ENCODE assay signal across 24 mouse cellular contexts in the genomic region with DNA sequence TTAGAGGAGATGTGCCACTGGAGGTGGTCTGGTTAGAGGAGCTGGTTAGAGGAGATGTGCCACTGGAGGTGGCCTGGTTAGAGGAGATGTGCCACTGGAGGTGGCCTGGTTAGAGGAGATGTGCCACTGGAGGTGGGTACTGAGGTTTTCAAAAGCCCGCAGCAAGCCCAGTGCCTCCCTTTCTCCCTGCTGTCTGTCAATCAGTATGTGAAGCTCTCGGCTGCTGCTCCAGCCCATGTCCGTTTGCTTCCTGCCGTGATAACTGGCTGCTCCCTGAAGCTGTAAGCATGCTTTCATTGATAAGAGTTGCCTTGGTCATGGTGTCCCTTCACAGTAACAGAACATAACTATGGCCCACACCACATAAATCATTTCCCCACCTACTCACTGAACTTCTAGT. TPM values are rescaled to one million over a fixed set of nuclear protein-coding genes. Genes with fewer than 3 reads are reported as not detected.
DNase-seq lines count a peak whose midpoint lies in the region; ATAC-seq and TF ChIP-seq lines count a peak whose summit lies in the region.
"Had no signal": no experiment of that assay in that cellular context is flagged by ENCODE, and none has a peak within 500 bp of the region (broad histone marks: within the 10 kb centered on the region; RNA-seq: fewer than 3 reads in every experiment).

No protein-coding gene starts in this region.

- H3K27me3 ChIP-seq in liver, embryonic 12.5 days (replicated peaks), result no peaks in the 10 kb centered on the region
- no peaks in the 10 kb centered on the region for H3K27me3 ChIP-seq in liver, postnatal 0 days (ENCODE audit: insufficient read depth, low read length)
- H3K27me3 ChIP-seq in MEL (ENCODE audit: control insufficient read depth in 1 of 2, insufficient read depth in 2 of 2, low read length in 2 of 2), result no peaks in the 10 kb centered on the region; a peak in 1 of 4 replicates
- H3K27me3 ChIP-seq: CH12.LX; embryonic facial prominence, embryonic 12.5 days; forebrain, embryonic 13.5 days; forebrain, embryonic 15.5 days had no signal

- TF ChIP-seq CTCF in liver, postnatal 0 days (IDR thresholded peaks at IDR 0.05; ENCODE audit: low read depth), result no peak
- no peak for TF ChIP-seq CTCF in MEL (IDR thresholded peaks at IDR 0.05 in 2 of 3, conservative IDR thresholded peaks at IDR 0.05 in 1 of 3; ENCODE audit: control insufficient read depth in 1 of 3, insufficient read depth in 1 of 3, low read depth in 2 of 3, low read length in 3 of 3, poor library complexity in 1 of 3, severe bottlenecking in 1 of 3)

- peak; percentile 30; the same call in 1 of the 2 replicates for ATAC-seq in liver, embryonic 12.5 days
- no peak for ATAC-seq in liver, postnatal 0 days
- ATAC-seq: CD4-positive, CD25-positive, alpha-beta regulatory T cell, adult 4 months; forebrain, embryonic 13.5 days; forebrain, embryonic 15.5 days; forebrain, postnatal 0 days had no signal

- no peak overlapping the region for H3K27ac ChIP-seq in liver, embryonic 12.5 days
- no peak overlapping the region for H3K27ac ChIP-seq in liver, postnatal 0 days (ENCODE audit: low read depth)
- no peak overlapping the region for H3K27ac ChIP-seq in MEL (ENCODE audit: control insufficient read depth, low read depth, low read length)
- H3K27ac ChIP-seq: embryonic facial prominence, embryonic 10.5 days; embryonic facial prominence, embryonic 12.5 days; forebrain, embryonic 13.5 days; forebrain, embryonic 15.5 days had no signal

- peak; percentile 75 for DNase-seq in heart, adult 11 months
- no peak for DNase-seq in heart, adult 18-20 months
- DNase-seq in liver, postnatal 0 days, result no peak
- peak; percentile 7 for DNase-seq in MEL (ENCODE audit: low read depth, low spot score)
- no peak for DNase-seq in cerebellum, adult 8-10 months
- DNase-seq: adrenal gland, adult 2 months; adrenal gland, postnatal 10 days; adrenal gland, postnatal 25 days; B cell, adult 2 months; cerebellum, adult 11 months; cerebellum, adult 18-20 months; cerebellum, adult 9-10 months; cerebellum, postnatal 10 days; cerebellum, postnatal 25 days; embryo, embryonic 11 days; forebrain, postnatal 0 days had no signal

- no peak overlapping the region for H3K4me3 ChIP-seq in liver, embryonic 12.5 days
- H3K4me3 ChIP-seq in liver, postnatal 0 days (ENCODE audit: low read depth, low read length), result no peak overlapping the region
- no peak overlapping the region for H3K4me3 ChIP-seq in MEL (ENCODE audit: control insufficient read depth in 1 of 2, insufficient read depth in 1 of 2, low read depth in 2 of 2, low read length in 2 of 2)
- H3K4me3 ChIP-seq: embryonic facial prominence, embryonic 10.5 days; embryonic facial prominence, embryonic 12.5 days; forebrain, embryonic 13.5 days; forebrain, embryonic 15.5 days had no signal

- H3K9ac ChIP-seq in liver, embryonic 12.5 days, result no peak overlapping the region
- H3K9ac ChIP-seq in liver, postnatal 0 days (replicated peaks), result no peak overlapping the region
- no peak overlapping the region for H3K9ac ChIP-seq in MEL (ENCODE audit: control insufficient read depth, low read depth, low read length, poor library complexity, severe bottlenecking)
- H3K9ac ChIP-seq: embryonic facial prominence, embryonic 12.5 days; forebrain, embryonic 13.5 days; forebrain, embryonic 15.5 days; forebrain, postnatal 0 days had no signal

- no peaks in the 10 kb centered on the region for H3K36me3 ChIP-seq in liver, embryonic 12.5 days
- H3K36me3 ChIP-seq in liver, postnatal 0 days (replicated peaks; ENCODE audit: insufficient read depth, low read length), result no peaks in the 10 kb centered on the region; the same call in 1 of the 2 replicates
- no peaks in the 10 kb centered on the region for H3K36me3 ChIP-seq in MEL (ENCODE audit: control insufficient read depth in 1 of 2, insufficient read depth in 2 of 2, low read length in 2 of 2)
- H3K36me3 ChIP-seq: embryonic facial prominence, embryonic 10.5 days; embryonic facial prominence, embryonic 12.5 days; forebrain, embryonic 15.5 days; G1E had no signal

- WGBS in liver, embryonic 12.5 days (ENCODE audit: insufficient replicate concordance), result 10% methylated on average over 4 of the region's 4 CpGs
- 39% methylated on average over 4 of the region's 4 CpGs for WGBS in liver, postnatal 0 days (ENCODE audit: insufficient replicate concordance)

- no peaks in the 10 kb centered on the region for H3K79me2 ChIP-seq in MEL (ENCODE audit: control insufficient read depth, insufficient read depth, low read length, poor library complexity)

- no peak overlapping the region for H3K4me2 ChIP-seq in liver, embryonic 12.5 days
- H3K4me2 ChIP-seq in liver, postnatal 0 days (ENCODE audit: low read depth, low read length), result no peak overlapping the region
- H3K4me2 ChIP-seq: embryonic facial prominence, embryonic 12.5 days; forebrain, embryonic 13.5 days; forebrain, embryonic 15.5 days had no signal

- H3K4me1 ChIP-seq in liver, embryonic 12.5 days, result no peaks in the 10 kb centered on the region
- H3K4me1 ChIP-seq in liver, postnatal 0 days (ENCODE audit: insufficient read depth), result no peaks in the 10 kb centered on the region
- H3K4me1 ChIP-seq in MEL (ENCODE audit: control insufficient read depth in 1 of 2, insufficient read depth in 2 of 2, low read length in 2 of 2), result no peaks in the 10 kb centered on the region
- H3K4me1 ChIP-seq: embryonic facial prominence, embryonic 10.5 days; embryonic facial prominence, embryonic 12.5 days; forebrain, embryonic 13.5 days; forebrain, embryonic 15.5 days had no signal

- TF ChIP-seq RAD21 in MEL (IDR thresholded peaks at IDR 0.05; ENCODE audit: low read depth, low read length), result no peak

- no peak for TF ChIP-seq EP300 in liver, postnatal 0 days (IDR thresholded peaks at IDR 0.05; ENCODE audit: low read depth)
- no peak for TF ChIP-seq EP300 in MEL (IDR thresholded peaks at IDR 0.05; ENCODE audit: low read depth in 1 of 2, low read length in 2 of 2)

- no peaks in the 10 kb centered on the region for H3K9me3 ChIP-seq in liver, embryonic 12.5 days (replicated peaks)
- no peaks in the 10 kb centered on the region for H3K9me3 ChIP-seq in liver, postnatal 0 days (ENCODE audit: low read length)
- no peaks in the 10 kb centered on the region for H3K9me3 ChIP-seq in MEL (replicated peaks; ENCODE audit: insufficient read depth, low read length)
- H3K9me3 ChIP-seq: embryonic facial prominence, embryonic 10.5 days; embryonic facial prominence, embryonic 12.5 days; forebrain, embryonic 13.5 days; forebrain, embryonic 15.5 days; G1E had no signal

- no peak for TF ChIP-seq POLR2A in MEL (IDR thresholded peaks at IDR 0.05; ENCODE audit: control insufficient read depth in 1 of 2, insufficient read depth in 1 of 2, low read depth in 1 of 2, low read length in 2 of 2, poor library complexity in 1 of 2)

TF ChIP-seq in MEL, 35 proteins besides CTCF, POLR2A, EP300 and RAD21:
- no peak for TF ChIP-seq MYC (IDR thresholded peaks at IDR 0.05; ENCODE audit: low read depth, low read length)
- TF ChIP-seq SIN3A (IDR thresholded peaks at IDR 0.05; ENCODE audit: low read length), result no peak
- TF ChIP-seq ZNF384 (IDR thresholded peaks at IDR 0.05; ENCODE audit: low read depth, low read length), result no peak
- TF ChIP-seq KAT2A (conservative IDR thresholded peaks at IDR 0.05; ENCODE audit: low read depth, low read length), result no peak
- TF ChIP-seq MAFK (IDR thresholded peaks at IDR 0.05; ENCODE audit: borderline replicate concordance, low read depth, low read length), result no peak
- no peak for TF ChIP-seq UBTF (IDR thresholded peaks at IDR 0.05; ENCODE audit: borderline replicate concordance, insufficient read depth, low read depth, low read length)
- TF ChIP-seq E2F4 (IDR thresholded peaks at IDR 0.05; ENCODE audit: borderline replicate concordance, low read depth, low read length), result no peak
- TF ChIP-seq USF2 (IDR thresholded peaks at IDR 0.05; ENCODE audit: borderline replicate concordance in 1 of 2, insufficient read depth in 1 of 2, low read depth in 1 of 2, low read length in 2 of 2), result no peak
- no peak for TF ChIP-seq POLR2AphosphoS2 (IDR thresholded peaks at IDR 0.05; ENCODE audit: low read length)
- TF ChIP-seq CHD2 (IDR thresholded peaks at IDR 0.05; ENCODE audit: low read length), result no peak
- TF ChIP-seq BHLHE40 (IDR thresholded peaks at IDR 0.05; ENCODE audit: borderline replicate concordance, low read depth, low read length), result no peak
- TF ChIP-seq ZC3H11A (IDR thresholded peaks at IDR 0.05; ENCODE audit: low read depth, low read length), result no peak
- TF ChIP-seq ETS1 (IDR thresholded peaks at IDR 0.05; ENCODE audit: low read depth, low read length), result no peak
- no peak for TF ChIP-seq USF1 (IDR thresholded peaks at IDR 0.05; ENCODE audit: low read depth, low read length)

RNA-seq across cellular contexts. Expression of gene Trpc1, which starts 13.0 kb away (rescaled TPM):
- 1 to 10 TPM; 7.4 to 8.0 TPM for total RNA-seq in heart, adult 18-20 months (2021)
- polyA plus RNA-seq in liver, embryonic 12.5 days (2016; fragmentation: Nextera tagmentation; extraction: Ambion mirVana), result 0.78 and 0.86 TPM in 2 replicates
- polyA plus RNA-seq in liver, postnatal 0 days (2015; fragmentation: Nextera tagmentation; extraction: Ambion mirVana), result 0.95 and 1.2 TPM in 2 replicates
- 0.10 and 0.15 TPM in 2 replicates for total RNA-seq in MEL (2012; rRNA removed)
- under 1 TPM in 1 of 2 experiments, not detected in 1; 0.50 TPM for polyA plus RNA-seq in MEL (2012; ENCODE audit: insufficient read depth in 1 of 2, insufficient read length in 2 of 2, low read depth in 1 of 2, low replicate concordance in 2 of 2, missing spikeins in 1 of 2)
- total RNA-seq: CH12.LX had no signal
- polyA plus RNA-seq: G1E had no signal

Comparison
In these comparisons a context has a peak if more than half of its experiments do, and no peak if none do; other contexts are left out.
1. DNase-seq: peak in heart, adult 11 months (single experiment) and MEL (single experiment); none in heart, adult 18-20 months (0 of 2), liver, postnatal 0 days (single experiment) and cerebellum, adult 8-10 months (single experiment).